Mouse (Mus musculus): ENCODE results near the gene Gm45062.

GRCm38 (mm10) chr6:8556849-8557571, 297.8 kb downstream of the Gm45062 start:
- no peak for TF ChIP-seq EP300 (IDR thresholded peaks at IDR 0.05)
- no peak for TF ChIP-seq CTCF (IDR thresholded peaks at IDR 0.05)
